Mouse (Mus musculus) midbrain, embryonic 13.5 days (tissue): ENCODE measurements around the gene Slco3a1. TPM values are rescaled to one million over a fixed set of nuclear protein-coding genes. Genes with fewer than 3 reads are reported as not detected.
A peak's percentile ranks its signal among the peaks of the same experiment; 100 is the strongest.

Source experiments
- ATAC-seq: fragments of 200-750 bp; cut with Nextera tagmentation; 2 replicates; pipeline ENCODE4 v1.8.0; 2017; ENCODE audit warnings: mild to moderate bottlenecking, moderate TSS enrichment, moderate library complexity
- H3K27ac ChIP-seq: fragments of 300-500 bp; sonication (generic); 2 replicates; pipeline ENCODE4 v1.5.1; 2015; ENCODE audit warnings: inconsistent platforms, mild to moderate bottlenecking, moderate library complexity
- H3K27me3 ChIP-seq: fragments of 300-500 bp; sonication (generic); 2 replicates; pipeline ENCODE4 v1.6.1; 2015; ENCODE audit warnings: mild to moderate bottlenecking, inconsistent platforms
- H3K36me3 ChIP-seq: fragments of 300-500 bp; sonication (generic); 2 replicates; pipeline ENCODE4 v1.6.1; 2015; ENCODE audit warnings: mild to moderate bottlenecking, inconsistent platforms
- H3K4me1 ChIP-seq: fragments of 300-500 bp; sonication (generic); replicated peaks from 2 replicates; pipeline ENCODE4 v1.6.1; 2015; ENCODE audit warnings: inconsistent platforms
- H3K4me2 ChIP-seq: fragments of 300-500 bp; sonication (generic); replicated peaks from 2 replicates; pipeline ENCODE4 v1.6.1; 2015; ENCODE audit warnings: moderate library complexity, mild to moderate bottlenecking, inconsistent platforms
- H3K4me3 ChIP-seq: fragments of 300-500 bp; sonication (generic); replicated peaks from 2 replicates; pipeline ENCODE4 v1.5.1; 2015; ENCODE audit warnings: mild to moderate bottlenecking, inconsistent platforms
- H3K9ac ChIP-seq: fragments of 300-500 bp; sonication (generic); replicated peaks from 2 replicates; pipeline ENCODE4 v1.6.1; 2015; ENCODE audit warnings: mild to moderate bottlenecking, inconsistent platforms
- H3K9me3 ChIP-seq: fragments of 300-500 bp; sonication (generic); 2 replicates; pipeline ENCODE4 v1.6.1; 2016; ENCODE audit warnings: mild to moderate bottlenecking, inconsistent platforms
- WGBS: fragments of 180-500 bp; shearing (Covaris S2); methylation state at CpG from one replicate; pipeline ENCODE4 v1.1.7; 2015; 5-methylcytosine and 5-hydroxymethylcytosine counted together
- polyA plus RNA-seq: library from polyadenylated mRNA; unstranded; fragments of >200 nt; fragmentation: Nextera tagmentation; extraction: Ambion mirVana; gene quantifications from 2 replicates; pipeline ENCODE4 v1.2.1, GENCODE M21; 2015

Gene Slco3a1
- polyA plus RNA-seq, 1 experiment from 2014 or later: 22.8 TPM

GRCm38 (mm10) chr7:74371208-74371607, 183.4 kb downstream of the Slco3a1 start:
- H3K36me3 ChIP-seq: no peaks in the 10 kb centered on the region
- H3K27me3 ChIP-seq: no peaks in the 10 kb centered on the region
- no peak overlapping the region for H3K27ac ChIP-seq
- H3K9me3 ChIP-seq: no peaks in the 10 kb centered on the region
- peaks cover 33% of the 10 kb centered on the region for H3K4me1 ChIP-seq
- ATAC-seq: peak; percentile 46
- no peak overlapping the region for H3K4me2 ChIP-seq
- 24% methylated on average over 2 of the region's 2 CpGs for WGBS
- H3K4me3 ChIP-seq: no peak overlapping the region
- H3K9ac ChIP-seq: no peak overlapping the region

GRCm38 (mm10) chr7:74369657-74370056, 184.9 kb downstream of the Slco3a1 start:
- Histone ChIP-seq H3K4me3 (no peak overlapping the region), H3K4me2 (no peak overlapping the region), H3K9me3 (no peaks in the 10 kb centered on the region), H3K36me3 (no peaks in the 10 kb centered on the region), H3K27ac (no peak overlapping the region), H3K9ac (no peak overlapping the region), H3K4me1 (peaks cover 47% of the 10 kb centered on the region), H3K27me3 (no peaks in the 10 kb centered on the region)
- ATAC-seq: no peak
- WGBS: 68% methylated on average over 4 of the region's 4 CpGs

DNA sequence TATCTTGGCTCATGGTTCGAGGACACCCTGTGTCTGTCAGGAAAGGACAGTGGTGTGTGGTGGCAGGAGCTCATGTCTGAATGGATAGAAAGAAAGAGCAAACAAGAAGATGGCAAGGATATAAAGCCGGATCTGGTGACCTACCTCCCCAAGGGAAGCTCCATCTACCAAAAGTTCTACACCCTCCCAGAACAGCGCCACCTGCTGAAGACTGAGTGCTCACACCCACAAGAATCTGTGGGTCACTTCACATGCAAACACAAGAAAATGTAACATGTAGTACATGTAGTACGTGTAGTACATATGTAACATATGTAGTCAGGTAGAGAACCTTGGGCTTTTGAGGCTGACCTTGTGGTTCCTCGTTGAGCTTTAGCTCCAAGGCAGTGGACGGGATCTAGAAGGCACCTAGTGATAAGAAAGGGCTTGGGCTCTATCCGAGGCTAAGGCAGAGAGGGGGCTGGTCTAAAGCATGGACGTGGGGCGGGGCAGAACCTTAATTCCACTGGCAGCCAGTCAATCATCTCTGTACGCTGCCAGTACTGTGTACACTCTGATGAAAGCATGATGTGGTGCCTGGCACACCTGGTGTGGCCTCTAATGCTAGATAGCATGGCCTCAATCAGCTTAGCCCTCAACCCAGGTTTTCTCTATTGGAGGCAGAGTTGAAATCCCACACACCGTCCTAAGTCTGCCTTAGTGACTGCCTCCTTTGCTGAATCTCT, 186.2 kb downstream of the Slco3a1 start:
- WGBS: 84% methylated on average over 11 of the region's 11 CpGs
- no peak overlapping the region for H3K4me2 ChIP-seq
- H3K9me3 ChIP-seq: no peaks in the 10 kb centered on the region
- no peak overlapping the region for H3K4me3 ChIP-seq
- no peak overlapping the region for H3K9ac ChIP-seq
- H3K27me3 ChIP-seq: no peaks in the 10 kb centered on the region
- H3K36me3 ChIP-seq: no peaks in the 10 kb centered on the region
- H3K4me1 ChIP-seq: peaks cover 50% of the 10 kb centered on the region
- no peak for ATAC-seq
- 0 out of 2 replicates have a peak overlapping the region, but pooled peaks have one; percentile 26 for H3K27ac ChIP-seq

DNA sequence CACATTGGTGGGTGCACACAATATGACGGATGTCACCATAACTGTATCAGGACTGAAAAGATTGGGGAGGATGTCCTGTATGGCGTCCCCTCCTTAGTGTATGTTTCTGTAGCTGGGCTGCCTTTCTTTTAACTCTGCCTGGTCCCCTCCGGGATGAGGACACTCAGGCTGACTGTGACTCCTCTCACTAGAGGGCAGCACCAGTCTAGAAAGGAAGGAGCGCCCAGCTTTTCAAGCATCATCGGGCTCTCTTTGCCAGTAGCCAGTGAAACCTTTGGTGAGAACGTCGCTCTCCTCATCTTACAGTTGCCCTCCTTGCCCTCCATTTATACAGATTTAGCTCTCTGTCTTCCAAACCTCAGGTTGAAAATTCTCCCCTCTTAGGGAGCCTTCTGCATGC, 187.2 kb downstream of the Slco3a1 start:
- no peak overlapping the region for H3K4me3 ChIP-seq
- 28% methylated on average over 7 of the region's 7 CpGs for WGBS
- H3K36me3 ChIP-seq: no peaks in the 10 kb centered on the region
- peaks cover 50% of the 10 kb centered on the region for H3K4me1 ChIP-seq
- no peaks in the 10 kb centered on the region for H3K27me3 ChIP-seq
- peak; percentile 36 for ATAC-seq
- peak overlapping the region; percentile 27; the same call in 1 of the 2 replicates for H3K4me2 ChIP-seq
- H3K9ac ChIP-seq: no peak overlapping the region
- H3K27ac ChIP-seq: peak overlapping the region; percentile 26; the same call in 1 of the 2 replicates
- no peaks in the 10 kb centered on the region for H3K9me3 ChIP-seq

- Histone ChIP-seq H3K36me3 (no peaks in the 10 kb centered on the region), H3K27me3 (no peaks in the 10 kb centered on the region), H3K9me3 (no peaks in the 10 kb centered on the region), H3K4me3 (no peak overlapping the region), H3K4me1 (peaks cover 43% of the 10 kb centered on the region), H3K4me2 (no peak overlapping the region), H3K9ac (0 out of 2 replicates have a peak overlapping the region, but pooled peaks have one; percentile 4), H3K27ac (peak overlapping the region; percentile 41)
- ATAC-seq: peak; percentile 34; the same call in 1 of the 2 replicates
- WGBS: 8% methylated on average over 4 of the region's 4 CpGs
These were observed 189.0 kb downstream of the Slco3a1 start for GRCm38 (mm10) chr7:74365623-74366022.

DNA sequence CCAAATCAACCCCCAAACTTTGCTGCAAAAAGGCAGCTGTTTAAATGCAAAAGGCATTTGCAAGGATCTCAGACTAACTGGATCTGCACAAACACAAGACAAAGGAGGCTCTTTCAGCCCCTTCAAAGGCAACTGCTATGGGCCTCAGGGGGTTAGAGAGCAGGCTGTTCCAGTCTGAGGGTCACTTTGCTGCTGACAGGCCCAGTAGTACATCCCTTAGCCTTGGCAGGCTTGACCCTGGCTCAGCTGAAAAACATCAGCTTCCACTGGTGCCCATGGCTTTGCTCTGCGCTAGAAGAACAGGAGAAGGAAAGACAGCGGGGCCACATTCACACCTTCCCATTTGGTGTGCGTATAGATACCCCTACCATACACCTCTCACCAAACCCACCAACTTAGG, 189.6 kb downstream of the Slco3a1 start:
- Histone ChIP-seq H3K4me1 (peaks cover 46% of the 10 kb centered on the region), H3K27me3 (no peaks in the 10 kb centered on the region), H3K36me3 (no peaks in the 10 kb centered on the region), H3K9ac (no peak overlapping the region; the same call in 1 of the 2 replicates), H3K27ac (peak overlapping the region; percentile 41; the same call in 1 of the 2 replicates), H3K9me3 (no peaks in the 10 kb centered on the region), H3K4me2 (no peak overlapping the region), H3K4me3 (no peak overlapping the region)
- WGBS: 93% methylated on average over 3 of the region's 3 CpGs
- no peak for ATAC-seq

DNA sequence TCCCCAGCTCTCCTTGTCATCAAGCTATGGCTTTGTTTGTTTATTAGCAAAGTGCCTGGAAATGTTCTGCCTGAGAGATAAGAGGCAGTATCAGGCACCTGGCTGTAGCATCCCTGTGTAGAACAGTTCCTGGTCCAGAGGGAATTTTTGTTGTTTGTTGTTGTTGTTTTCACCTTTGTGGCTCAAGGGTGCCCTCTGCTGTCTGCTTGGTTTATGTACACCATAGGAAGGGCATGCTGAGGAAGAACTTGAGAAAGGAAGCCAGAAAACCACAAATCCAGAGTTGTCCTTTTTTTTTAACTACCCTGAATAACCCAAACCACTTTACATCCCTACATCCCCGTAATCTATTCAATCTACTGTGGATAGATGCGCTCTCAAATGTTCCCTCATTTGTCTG, 191.1 kb downstream of the Slco3a1 start:
- H3K9me3 ChIP-seq: no peaks in the 10 kb centered on the region
- no peaks in the 10 kb centered on the region for H3K27me3 ChIP-seq
- no peak for ATAC-seq
- H3K9ac ChIP-seq: no peak overlapping the region
- H3K4me3 ChIP-seq: no peak overlapping the region
- WGBS: 73% methylated on average over 2 of the region's 2 CpGs
- no peak overlapping the region for H3K27ac ChIP-seq
- H3K36me3 ChIP-seq: no peaks in the 10 kb centered on the region
- H3K4me1 ChIP-seq: peaks cover 46% of the 10 kb centered on the region
- no peak overlapping the region for H3K4me2 ChIP-seq

GRCm38 (mm10) chr7:74361677-74362076, 192.9 kb downstream of the Slco3a1 start:
- no peaks in the 10 kb centered on the region for H3K27me3 ChIP-seq
- H3K27ac ChIP-seq: no peak overlapping the region
- no peaks in the 10 kb centered on the region for H3K9me3 ChIP-seq
- H3K4me2 ChIP-seq: no peak overlapping the region
- ATAC-seq: no peak
- H3K9ac ChIP-seq: no peak overlapping the region
- no peak overlapping the region for H3K4me3 ChIP-seq
- no peaks in the 10 kb centered on the region for H3K36me3 ChIP-seq
- H3K4me1 ChIP-seq: peaks cover 29% of the 10 kb centered on the region
- 88% methylated on average over 2 of the region's 2 CpGs for WGBS

GRCm38 (mm10) chr7:74357027-74357426, 197.6 kb downstream of the Slco3a1 start:
- Histone ChIP-seq H3K9me3 (no peaks in the 10 kb centered on the region), H3K4me1 (peaks cover 24% of the 10 kb centered on the region), H3K4me2 (no peak overlapping the region), H3K9ac (no peak overlapping the region), H3K27me3 (no peaks in the 10 kb centered on the region; the same call in 1 of the 2 replicates), H3K4me3 (no peak overlapping the region), H3K36me3 (no peaks in the 10 kb centered on the region), H3K27ac (no peak overlapping the region)
- ATAC-seq: no peak

DNA sequence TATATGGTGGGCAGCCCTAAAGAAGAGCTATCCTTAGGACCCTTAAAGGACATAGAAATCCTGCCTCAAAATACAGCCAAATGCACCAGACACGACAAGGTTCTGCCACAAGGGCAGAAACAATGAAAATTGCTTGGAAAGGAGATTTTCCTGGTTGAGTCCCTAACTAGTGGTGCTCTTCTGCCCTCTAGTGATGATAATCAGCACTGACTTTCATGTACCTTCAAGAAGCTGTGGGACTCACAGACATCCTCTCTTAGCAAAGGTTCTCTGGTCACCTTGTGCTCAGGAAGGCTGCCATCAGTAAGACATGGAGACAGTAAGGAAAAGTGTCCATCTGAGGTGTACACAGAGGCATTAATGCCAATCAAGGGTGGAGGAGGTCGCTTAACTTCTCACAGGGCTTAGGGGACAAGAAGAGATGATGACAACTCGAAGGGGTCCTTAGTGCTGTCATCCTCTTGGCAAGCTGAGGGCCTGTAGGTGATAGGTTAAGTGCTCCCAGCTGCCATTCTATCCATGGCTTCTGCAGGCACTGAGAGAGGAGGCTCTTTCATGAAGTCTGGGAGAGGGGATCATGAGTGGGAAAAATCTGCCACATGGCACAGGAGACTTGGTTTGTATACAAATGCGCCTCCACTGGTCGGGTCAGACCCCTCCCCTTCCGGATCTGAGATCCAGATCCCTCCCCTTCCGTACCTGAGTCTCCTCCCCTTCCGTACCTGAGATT, 199.9 kb downstream of the Slco3a1 start:
- no peak overlapping the region for H3K4me2 ChIP-seq
- peaks cover 19% of the 10 kb centered on the region for H3K4me1 ChIP-seq
- no peaks in the 10 kb centered on the region for H3K9me3 ChIP-seq
- no peak overlapping the region; the same call in 1 of the 2 replicates for H3K9ac ChIP-seq
- 58% methylated on average over 8 of the region's 8 CpGs for WGBS
- no peaks in the 10 kb centered on the region; the same call in 1 of the 2 replicates for H3K27me3 ChIP-seq
- ATAC-seq: peak; percentile 63
- no peaks in the 10 kb centered on the region for H3K36me3 ChIP-seq
- H3K27ac ChIP-seq: peak overlapping the region; percentile 74
- no peak overlapping the region for H3K4me3 ChIP-seq

DNA sequence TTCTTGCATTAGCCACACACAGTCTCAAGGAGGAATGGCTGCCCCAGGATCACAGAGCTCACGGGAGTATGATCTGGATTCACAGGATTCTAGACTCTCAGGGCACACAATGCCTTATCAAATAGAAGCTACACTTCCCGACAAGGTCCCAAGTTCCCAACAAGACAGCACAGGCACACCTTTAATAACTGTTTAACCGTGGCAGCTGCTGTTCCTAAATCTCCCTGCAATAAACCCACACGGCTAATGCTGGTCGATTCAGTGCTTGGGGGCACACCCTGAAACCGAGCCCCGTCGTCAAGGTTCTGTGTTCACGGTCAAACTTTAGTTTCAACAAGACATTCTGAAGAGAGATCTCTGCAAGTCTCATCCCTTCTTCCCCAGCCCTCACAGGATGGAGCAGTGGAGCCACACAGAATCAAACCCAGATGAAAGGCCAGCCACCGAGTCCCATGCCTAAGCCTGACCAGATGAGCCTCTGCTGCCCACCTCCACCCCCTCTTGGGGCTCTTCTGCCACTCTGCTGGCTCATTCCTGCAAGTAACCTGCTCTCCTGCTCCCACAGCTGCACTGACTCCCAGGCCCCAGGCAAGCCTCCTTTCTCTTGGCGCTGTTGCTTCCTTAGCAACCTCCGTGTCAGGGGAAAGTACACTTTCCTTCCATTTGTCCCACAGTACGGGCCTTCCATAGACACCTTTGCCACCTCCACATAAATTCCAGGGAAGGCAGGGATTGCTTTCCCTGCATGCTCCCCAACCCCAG, 200.7 kb downstream of the Slco3a1 start:
- no peaks in the 10 kb centered on the region for H3K36me3 ChIP-seq
- H3K27ac ChIP-seq: peak overlapping the region; percentile 74
- ATAC-seq: peak; percentile 32
- no peak overlapping the region for H3K4me3 ChIP-seq
- H3K9me3 ChIP-seq: no peaks in the 10 kb centered on the region
- WGBS: 74% methylated on average over 13 of the region's 13 CpGs
- H3K9ac ChIP-seq: peak overlapping the region; percentile 52
- no peak overlapping the region for H3K4me2 ChIP-seq
- H3K4me1 ChIP-seq: peaks cover 22% of the 10 kb centered on the region
- no peaks in the 10 kb centered on the region; the same call in 1 of the 2 replicates for H3K27me3 ChIP-seq

DNA sequence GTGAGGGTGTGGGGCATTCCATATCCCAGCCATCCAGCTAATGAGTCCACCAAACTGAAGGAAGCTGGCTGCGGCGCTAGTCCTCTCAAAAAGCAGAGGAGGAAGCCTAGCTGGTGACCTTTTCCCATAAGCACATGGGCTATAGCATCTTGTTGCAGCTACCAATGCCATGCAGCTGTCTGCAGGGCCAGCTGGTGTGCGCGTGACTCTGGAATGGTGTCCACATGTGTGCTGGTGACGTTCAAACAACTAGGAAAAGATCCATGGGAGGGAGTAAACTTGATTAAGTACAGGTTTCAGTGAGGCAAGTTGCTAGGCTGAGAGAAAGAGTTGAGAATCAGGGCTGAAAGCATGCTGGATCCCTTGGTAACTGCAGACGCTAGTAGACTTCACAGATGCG, 201.3 kb downstream of the Slco3a1 start:
- H3K9me3 ChIP-seq: no peaks in the 10 kb centered on the region
- H3K4me2 ChIP-seq: no peak overlapping the region
- no peak overlapping the region for H3K9ac ChIP-seq
- H3K36me3 ChIP-seq: no peaks in the 10 kb centered on the region
- no peak overlapping the region for H3K4me3 ChIP-seq
- peaks cover 28% of the 10 kb centered on the region for H3K4me1 ChIP-seq
- no peak overlapping the region for H3K27ac ChIP-seq
- no peak for ATAC-seq
- no peaks in the 10 kb centered on the region; the same call in 1 of the 2 replicates for H3K27me3 ChIP-seq
- WGBS: 92% methylated on average over 7 of the region's 7 CpGs
